Mouse (Mus musculus): ENCODE measurements around the gene Krtap4-1.
"Not testable (repeated sequence)": the region's sequence is repeated elsewhere in the genome, so short reads cannot be mapped to it uniquely, and the experiment has no call there.

Krtap4-1 gene

DNA sequence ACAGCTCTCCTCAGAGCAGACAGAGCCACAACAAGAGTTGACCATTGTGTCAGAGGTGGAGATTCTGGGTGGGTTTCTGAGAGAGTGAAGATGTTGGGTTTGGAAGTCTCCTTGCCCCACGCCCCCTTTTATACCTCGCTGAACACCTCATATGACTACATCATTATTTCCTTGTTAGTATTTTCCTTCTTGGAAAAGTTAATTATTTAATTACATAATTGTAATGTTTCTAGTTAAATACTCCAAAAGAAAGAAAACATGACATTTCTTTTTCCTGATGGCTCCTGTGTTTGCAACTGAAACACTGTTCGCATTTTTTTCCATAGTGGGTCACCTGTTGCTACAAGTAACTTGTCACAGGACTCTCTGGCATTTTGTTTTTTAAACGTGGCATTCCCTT, at the start of gene Krtap4-1:
TSS of gene Krtap4-1 (minus strand) at position 101 of the 400 bp plus-strand sequence.
- no peak for DNase-seq (ENCODE audit: low read depth in 1 of 2, low spot score in 2 of 2)

DNA sequence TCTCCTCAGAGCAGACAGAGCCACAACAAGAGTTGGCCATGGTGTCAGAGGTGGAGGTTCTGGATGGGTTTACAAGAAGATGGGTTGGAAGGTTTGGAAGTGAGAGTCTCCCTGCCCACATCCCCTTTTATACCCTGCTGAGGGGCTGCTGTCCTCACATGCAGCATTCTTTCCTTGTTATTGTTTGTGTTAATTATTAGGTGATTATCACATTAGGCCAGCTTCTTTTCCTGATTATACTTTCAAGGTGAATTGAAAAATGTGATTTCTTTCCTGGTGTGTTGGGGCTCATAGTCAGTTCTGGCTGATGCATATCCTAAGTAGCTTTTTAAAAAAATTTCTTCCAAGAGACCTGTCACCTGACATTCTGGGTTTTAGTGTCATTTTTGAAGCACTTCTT, 37.8 kb upstream of the Krtap4-1 start, which contains the start of gene Krtap4-6:
TSS of gene Krtap4-6 (minus strand) at position 101 of the 400 bp plus-strand sequence.
- DNase-seq (ENCODE audit: low read depth in 1 of 2, low spot score in 2 of 2): no peak

DNA sequence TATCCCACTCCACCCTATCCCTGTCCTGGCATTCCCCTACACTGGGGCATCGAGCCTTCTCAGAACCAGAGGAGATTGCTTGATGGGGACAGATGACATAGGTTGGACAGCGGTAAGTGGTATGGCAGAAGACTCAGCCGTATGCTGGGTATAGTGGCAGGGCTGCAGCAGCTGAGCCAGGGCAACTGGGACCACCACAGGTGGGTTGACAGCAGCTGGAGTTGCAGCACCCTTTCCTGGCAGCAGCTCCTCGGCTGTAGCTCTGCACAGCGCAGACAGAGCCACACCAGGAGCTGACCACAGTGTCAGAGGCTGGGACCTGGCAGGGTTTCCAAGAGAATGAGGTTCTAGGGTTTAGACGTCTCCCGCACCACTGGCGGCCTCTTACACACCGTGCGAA, 34.8 kb upstream of the Krtap4-1 start:
- DNase-seq (ENCODE audit: low read depth in 1 of 2, low spot score in 2 of 2): no peak

DNA sequence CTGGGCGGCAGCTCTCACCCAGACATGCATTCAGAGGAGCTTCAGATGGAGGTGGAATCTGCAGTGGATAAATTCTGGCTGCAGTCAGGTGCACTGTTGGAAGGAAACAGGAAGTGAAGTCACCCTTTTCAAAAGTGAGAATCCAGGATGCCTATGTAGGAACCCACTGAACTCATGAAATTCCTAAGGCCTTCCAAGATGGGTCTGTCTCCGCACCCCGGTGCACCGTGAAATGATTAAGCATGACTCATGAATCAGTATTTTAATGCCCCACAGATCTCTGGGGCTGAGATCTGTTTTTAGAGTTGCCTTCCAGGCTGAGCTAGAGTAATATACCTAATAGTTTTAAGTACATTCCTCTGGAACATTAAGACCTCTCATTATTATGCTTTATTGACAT, 31.2 kb upstream of the Krtap4-1 start:
- no peak for DNase-seq (ENCODE audit: low read depth in 1 of 2, low spot score in 2 of 2)

DNA sequence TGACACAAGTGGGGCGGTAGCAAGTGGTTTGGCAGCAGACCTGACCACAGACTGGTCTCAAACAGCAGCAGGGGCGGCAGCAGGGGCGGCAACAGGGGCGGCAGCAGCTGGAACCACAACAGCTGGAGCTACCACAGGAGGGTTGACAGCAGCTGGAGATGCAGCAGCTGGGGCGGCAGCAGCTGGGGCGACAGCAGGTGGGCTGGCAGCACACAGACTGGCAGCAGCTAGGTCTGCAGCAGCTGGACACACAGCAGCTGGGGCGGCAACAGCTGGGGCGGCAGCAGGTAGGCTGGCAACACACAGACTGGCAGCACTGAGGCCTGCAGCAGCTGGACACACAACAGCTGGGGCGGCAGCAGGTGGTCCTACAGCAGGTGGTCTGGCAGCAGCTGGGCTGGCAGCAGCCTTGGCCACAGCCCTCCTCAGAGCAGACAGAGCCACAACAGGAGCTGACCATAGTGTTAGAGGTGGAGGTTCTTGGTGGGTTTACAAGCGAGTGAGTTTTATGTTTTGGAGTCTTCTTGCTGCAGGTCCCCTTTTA, 30.5 kb upstream of the Krtap4-1 start, which contains the start of gene Gm11563:
TSS of gene Gm11563 (minus strand) at position 494 of the 544 bp plus-strand sequence.
- not testable (repeated sequence) for DNase-seq (ENCODE audit: low read depth in 1 of 2, low spot score in 2 of 2)

DNA sequence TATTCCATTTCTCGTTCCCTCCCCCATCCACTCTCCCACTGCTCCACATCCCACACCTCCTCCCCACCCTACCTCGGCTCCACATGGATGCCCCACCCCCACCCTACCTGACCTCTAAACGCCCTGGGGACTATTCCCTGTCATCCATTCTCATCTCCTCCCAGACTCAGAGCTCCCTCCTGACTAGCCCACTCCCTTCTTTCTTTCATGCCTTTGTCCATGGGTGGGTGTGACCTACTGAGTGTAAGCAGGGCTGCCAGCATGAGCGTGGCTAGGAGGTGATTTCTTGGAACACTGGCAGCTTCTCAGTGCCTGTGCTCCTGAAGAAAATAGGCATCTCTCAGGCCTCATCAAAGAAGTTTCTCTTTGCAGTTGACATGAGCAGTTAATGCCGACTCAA, 29.0 kb upstream of the Krtap4-1 start:
- no peak for DNase-seq (ENCODE audit: low read depth in 1 of 2, low spot score in 2 of 2)

DNA sequence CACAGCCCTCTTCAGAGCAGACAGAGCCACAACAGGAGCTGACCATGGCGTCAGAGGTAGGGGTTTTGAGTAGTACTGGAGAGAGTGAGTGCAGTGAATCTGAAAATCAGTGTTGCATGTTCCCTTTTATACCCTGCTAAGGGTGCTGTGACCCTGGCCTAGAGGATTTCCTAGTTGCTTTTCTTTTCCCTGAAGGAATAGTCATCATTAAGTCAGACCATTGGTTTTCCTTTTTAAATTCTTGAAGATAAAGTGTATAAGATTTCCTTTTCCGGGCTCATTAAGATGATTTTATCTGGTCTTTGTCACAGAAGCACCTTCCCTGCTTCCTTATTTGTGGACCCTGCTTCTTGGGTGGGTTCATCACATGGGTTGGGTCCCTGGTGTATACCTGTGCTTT, 22.1 kb upstream of the Krtap4-1 start, which contains the start of gene Gm11555:
TSS of gene Gm11555 (minus strand) at position 101 of the 400 bp plus-strand sequence.
- DNase-seq (ENCODE audit: low read depth in 1 of 2, low spot score in 2 of 2): no peak

DNA sequence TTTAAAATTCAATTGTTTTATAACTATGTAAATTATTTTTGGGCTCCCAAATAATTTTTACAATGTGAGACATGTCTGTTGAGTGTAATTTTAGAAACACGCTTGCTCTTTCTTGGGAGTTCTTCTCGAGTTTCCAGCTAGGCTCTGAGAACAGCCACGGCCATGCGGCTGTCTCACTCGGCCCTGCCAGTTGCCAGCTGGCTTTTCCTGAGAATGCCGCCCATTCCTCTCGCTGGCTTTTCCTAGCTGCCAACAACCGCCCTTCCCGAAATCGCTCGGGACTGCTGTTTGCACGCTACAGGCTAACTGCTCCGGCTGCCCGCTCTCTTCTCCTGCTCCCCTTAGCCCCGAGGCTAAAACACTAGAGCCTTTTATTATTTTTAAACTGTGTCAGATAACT, 18.4 kb upstream of the Krtap4-1 start:
- no peak for DNase-seq (ENCODE audit: low read depth in 1 of 2, low spot score in 2 of 2)

DNA sequence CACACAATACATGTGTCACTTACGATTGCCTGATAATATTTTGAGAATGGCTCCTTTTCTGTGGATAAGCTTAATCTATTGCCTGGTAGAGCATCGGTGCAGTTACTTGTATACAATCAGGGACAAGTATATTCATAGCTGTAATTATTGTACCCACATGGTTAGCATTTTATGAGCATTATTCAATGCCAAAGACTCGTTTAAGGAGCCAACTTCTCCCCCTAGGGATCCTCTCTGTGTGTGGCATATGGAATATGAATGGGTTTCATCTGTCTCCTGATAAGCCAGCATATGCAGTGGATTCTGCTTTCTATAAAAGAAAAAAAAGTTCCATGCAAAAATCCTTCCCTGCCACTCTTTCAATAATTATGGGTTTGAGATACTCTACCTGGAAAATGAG, 16.3 kb upstream of the Krtap4-1 start:
- no peak for DNase-seq (ENCODE audit: low read depth in 1 of 2, low spot score in 2 of 2)

DNA sequence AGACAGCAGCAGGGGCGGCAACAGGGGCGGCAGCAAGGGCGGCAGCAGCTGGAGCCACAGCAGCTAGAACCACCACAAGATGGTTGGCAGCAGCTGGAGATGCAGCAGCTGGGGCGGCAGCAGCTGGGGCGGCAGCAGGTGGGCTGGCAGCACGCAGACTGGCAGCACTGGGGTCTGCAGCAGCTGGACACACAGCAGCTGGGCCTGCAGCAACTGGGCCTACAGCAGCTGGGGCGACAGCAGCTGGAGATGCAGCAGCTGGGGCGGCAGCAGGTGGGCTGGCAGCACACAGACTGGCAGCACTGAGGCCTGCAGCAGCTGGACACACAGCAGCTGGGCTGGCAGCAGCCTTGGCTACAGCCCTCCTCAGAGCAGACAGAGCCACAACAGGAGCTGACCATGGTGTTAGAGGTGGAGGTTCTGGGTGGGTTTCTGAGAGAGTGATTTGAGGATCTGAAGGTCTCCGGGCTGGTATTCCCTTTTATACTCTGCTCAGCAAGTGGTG, 15.6 kb upstream of the Krtap4-1 start, which contains the start of gene Krtap4-7:
TSS of gene Krtap4-7 (minus strand) at position 455 of the 505 bp plus-strand sequence.
- DNase-seq (ENCODE audit: low read depth in 1 of 2, low spot score in 2 of 2): not testable (repeated sequence)

DNA sequence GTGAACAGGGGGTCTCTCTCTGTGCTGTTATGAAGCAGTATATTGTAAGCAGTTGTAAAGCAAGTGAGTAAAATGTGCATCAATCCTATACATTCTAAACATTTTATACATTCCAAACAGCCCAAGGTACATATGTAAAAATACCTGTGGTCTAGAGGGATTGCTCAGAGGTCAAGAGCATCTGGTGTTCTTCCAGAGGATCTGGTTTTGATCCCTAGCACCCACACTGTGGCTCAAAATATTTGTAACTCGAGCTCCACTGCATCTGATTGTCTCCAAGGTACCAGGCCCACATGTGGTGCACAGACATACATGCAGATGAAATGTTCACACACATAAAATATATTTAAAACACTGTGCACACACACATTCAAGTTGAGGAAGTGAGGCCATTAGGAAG, 12.9 kb upstream of the Krtap4-1 start:
- no peak for DNase-seq (ENCODE audit: low read depth in 1 of 2, low spot score in 2 of 2)

DNA sequence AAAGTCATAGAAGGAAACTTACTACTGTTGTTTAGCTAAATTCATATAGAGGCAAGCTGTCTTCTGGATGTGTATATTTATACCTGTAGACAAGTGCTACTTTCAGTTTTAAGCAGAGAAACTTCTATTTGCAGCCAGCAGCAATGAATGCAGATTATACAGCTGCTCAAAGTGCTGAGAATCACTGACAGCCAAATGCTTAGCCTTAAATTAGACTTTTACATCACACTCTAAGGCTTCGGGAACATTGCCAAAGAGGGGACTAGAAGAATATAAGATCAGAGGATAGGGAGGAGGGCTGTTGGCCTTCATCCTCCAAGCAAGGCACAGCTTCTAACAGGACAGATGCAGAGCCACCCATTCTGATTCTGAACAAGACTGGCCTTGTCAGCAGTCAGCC, 9.0 kb upstream of the Krtap4-1 start:
- no peak for DNase-seq (ENCODE audit: low read depth in 1 of 2, low spot score in 2 of 2)

DNA sequence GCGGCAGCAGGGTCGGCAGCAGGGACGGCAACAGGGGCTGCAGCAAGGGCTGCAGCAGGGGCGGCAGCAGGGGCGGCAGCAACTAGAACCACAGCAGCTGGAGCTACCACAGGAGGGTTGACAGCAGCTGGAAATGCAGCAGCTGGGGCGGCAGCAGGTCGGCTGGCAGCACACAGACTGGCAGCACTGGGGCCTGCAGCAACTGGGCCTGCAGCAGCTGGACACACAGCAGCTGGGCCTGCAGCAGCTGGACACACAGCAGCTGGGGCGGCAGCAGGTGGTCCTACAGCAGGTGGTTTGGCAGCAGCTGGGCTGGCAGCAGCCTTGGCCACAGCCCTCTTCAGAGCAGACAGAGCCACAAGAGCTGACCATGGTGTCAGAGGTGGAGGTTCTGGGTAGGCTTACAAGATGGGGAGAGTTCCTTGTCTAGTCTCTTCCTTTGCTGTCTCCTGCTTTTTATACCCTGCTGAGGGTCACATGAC, 6.7 kb upstream of the Krtap4-1 start, which contains the start of gene Krtap4-2:
TSS of gene Krtap4-2 (minus strand) at position 432 of the 482 bp plus-strand sequence.
- DNase-seq (ENCODE audit: low read depth in 1 of 2, low spot score in 2 of 2): no peak

DNA sequence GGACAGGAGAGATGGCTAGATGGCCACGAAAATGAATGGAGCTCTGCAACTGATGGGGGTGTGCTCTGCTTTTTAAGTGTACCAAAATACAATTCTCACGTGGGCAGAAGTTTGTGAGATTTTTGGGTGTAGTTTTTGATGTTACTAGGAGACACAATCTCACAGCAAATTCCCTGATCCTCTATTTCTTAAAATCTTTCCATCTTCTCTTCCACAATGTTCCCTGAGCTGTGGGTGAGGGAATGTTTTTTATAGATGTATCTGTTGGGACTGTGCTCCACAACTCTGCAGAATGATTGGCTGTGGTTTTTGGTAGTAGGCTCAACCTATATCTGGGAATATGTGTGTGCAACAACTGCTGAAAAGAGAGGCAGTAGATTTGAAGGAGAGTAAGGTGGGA, 5.3 kb upstream of the Krtap4-1 start:
- no peak for DNase-seq (ENCODE audit: low read depth in 1 of 2, low spot score in 2 of 2)

DNA sequence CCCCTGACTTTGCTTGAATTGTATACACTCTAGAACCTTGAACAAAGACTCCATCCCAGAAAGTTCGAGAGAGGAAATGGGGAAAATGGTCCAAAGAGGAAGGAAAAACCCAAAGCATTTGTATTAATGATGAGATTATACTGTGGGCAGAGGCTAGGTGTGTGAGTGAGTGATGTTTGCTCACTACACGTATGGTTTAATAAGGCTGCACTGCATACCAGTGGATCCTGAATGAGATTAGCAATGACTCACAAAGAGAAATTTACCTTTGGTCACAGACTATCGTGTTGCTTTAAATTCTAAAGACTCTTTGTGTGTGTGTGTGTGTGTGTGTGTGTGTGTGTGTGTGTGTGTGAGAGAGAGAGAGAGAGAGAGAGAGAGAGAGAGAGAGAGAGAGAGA, 2.9 kb upstream of the Krtap4-1 start:
- no peak for DNase-seq (ENCODE audit: low read depth in 1 of 2, low spot score in 2 of 2)

DNA sequence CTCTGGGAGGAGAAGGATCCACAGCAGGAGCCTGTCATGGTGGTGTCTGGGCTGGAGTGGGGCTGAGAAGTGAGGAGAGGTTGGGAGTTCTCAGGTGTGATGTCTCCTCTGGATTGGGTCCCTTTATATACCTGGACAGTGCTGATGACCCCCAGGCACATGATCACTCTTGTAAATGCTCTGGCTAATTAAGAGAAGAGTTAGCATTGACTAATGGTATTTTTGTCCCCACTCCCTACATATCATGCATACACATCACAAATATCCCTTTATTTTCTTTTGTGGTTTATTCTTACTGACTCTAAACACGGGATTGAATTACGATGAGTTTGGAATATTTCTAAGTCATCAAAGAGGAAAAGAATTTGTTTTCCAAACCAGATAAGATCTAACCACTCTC, 7.7 kb downstream of the Krtap4-1 start, which contains the start of gene Gm11562:
TSS of gene Gm11562 (minus strand) at position 101 of the 400 bp plus-strand sequence.
- no peak for DNase-seq (ENCODE audit: low read depth in 1 of 2, low spot score in 2 of 2)

DNA sequence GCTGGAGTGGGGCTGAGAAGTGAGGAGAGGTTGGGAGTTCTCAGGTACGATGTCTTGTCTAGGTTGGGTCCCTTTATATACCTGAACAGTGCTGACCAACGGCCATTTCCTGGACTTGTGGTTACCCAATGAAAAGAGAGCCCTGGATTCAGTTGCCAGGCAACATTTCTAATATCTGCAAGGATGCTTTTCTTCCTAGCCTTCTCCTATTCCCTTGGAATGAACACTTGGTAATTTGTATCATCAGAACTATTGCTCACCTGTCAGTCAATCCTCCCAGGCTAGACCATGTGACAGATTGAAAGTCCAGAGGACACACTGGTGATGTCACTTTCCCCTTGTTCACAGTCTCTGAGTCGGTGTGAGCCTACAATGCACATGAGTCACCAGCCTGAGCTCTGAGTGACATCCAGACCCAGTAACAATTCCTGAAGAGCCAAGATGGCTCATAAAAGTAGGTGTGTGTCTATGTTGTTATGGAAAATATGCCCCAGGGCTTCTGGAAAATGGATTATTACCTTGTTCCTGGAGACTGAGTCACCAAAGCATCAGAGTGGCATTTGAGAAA, 13.2 kb downstream of the Krtap4-1 start, which contains the start of gene Krtap2-4:
TSS of gene Krtap2-4 (minus strand) at position 51 of the 568 bp plus-strand sequence.
- no peak for DNase-seq (ENCODE audit: low read depth in 1 of 2, low spot score in 2 of 2)

DNA sequence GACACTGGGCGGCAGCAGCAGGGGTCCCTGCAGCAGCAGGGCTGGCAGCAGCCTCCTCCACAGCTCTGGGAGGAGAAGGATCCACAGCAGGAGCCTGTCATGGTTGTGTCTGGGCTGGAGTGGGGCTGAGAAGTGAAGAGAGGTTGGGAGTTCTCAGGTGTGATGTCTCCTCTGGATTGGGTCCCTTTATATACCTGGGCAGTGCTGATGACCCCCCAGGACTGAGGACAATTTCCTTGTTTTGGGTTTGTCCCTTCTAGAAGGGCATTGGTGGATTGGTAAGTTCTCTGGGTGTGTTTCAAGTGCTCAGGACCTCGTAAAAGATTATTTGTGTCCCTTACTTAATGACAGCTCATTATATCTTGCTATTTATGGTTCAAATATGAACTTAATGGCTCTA, 17.9 kb downstream of the Krtap4-1 start, which contains the start of gene Gm11937:
TSS of gene Gm11937 (minus strand) at position 101 of the 400 bp plus-strand sequence.
- DNase-seq (ENCODE audit: low read depth in 1 of 2, low spot score in 2 of 2): not testable (repeated sequence)

DNA sequence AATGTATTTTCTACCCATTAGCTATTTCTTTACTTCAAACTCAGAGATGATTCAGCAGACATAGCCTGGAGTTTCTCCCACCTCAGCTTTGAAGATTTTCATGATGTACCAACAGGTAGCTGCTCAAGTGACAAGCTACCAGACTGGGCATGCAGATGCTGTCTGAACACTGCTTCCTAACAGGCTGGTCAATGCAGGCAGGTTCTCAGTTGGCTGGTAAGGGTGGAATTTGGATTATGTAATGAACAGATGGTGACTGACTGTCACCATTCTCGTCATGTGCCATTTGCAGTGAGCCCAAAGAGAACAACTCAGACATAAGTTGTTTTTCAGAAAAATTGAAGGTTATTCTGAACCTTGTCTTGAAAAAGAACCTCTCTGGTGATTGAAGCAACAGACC, 18.9 kb downstream of the Krtap4-1 start:
- DNase-seq (ENCODE audit: low read depth in 1 of 2, low spot score in 2 of 2): no peak

DNA sequence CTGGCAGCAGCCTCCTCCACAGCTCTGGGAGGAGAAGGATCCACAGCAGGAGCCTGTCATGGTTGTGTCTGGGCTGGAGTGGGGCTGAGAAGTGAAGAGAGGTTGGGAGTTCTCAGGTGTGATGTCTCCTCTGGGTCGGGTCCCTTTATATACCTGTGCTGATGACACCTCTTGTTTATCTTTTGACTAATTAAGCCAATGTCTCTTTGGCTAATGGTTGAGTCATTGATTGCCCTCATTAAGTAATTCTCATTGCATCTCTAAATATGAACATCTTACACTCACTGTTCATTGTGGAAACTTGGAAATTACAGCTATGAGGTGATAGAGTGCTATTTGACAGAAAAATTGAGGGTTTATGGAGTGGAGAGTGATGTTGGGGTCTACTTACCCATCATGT, 24.8 kb downstream of the Krtap4-1 start, which contains the start of gene Gm11938:
TSS of gene Gm11938 (minus strand) at position 101 of the 400 bp plus-strand sequence.
- DNase-seq (ENCODE audit: low read depth in 1 of 2, low spot score in 2 of 2): not testable (repeated sequence)

DNA sequence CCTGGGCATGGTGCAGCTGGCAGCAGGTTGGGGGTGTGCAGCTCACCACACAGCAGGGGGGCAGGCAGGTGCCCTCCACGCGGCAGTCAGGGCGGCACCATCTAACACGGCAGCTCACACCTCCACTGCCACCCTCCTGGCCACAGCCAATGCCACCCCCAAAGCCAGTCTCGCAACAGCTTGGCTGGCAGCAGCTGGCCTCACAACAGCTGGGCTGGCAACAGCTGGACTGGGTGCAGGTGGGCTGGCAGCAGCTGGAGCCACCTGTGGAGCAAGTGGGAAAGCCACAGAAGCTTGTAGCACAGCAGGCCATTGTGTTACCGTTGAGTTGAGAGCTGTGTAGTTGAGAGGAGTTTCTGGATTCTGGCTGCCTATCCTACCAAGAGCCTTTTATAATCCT, 30.3 kb downstream of the Krtap4-1 start, which contains the start of gene Krtap9-3:
TSS of gene Krtap9-3 (minus strand) at position 364 of the 400 bp plus-strand sequence.
- DNase-seq (ENCODE audit: low read depth in 1 of 2, low spot score in 2 of 2): not testable (repeated sequence)

DNA sequence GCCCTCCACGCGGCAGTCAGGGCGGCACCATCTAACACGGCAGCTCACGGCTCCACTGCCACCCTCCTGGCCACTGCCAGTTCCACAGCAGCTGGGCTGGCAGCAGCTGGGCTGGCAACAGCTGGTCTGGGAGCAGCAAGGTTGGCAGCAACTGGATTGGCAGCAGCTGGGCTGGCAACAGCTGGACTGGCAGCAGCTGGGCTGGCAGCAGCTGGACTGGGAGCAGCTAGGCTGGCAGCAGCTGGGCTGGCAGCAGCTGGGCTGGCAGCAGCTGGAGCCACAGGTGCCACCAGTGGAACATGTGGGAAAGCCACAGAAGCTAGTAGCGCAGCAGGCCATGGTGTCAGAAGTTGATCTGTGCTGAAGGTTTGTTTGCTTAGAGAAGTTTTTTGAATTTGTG, 37.1 kb downstream of the Krtap4-1 start, which contains the start of gene Krtap1-3:
TSS of gene Krtap1-3 (minus strand) at position 359 of the 400 bp plus-strand sequence.
- no peak for DNase-seq (ENCODE audit: low read depth in 1 of 2, low spot score in 2 of 2)
